Mouse (Mus musculus) lung, postnatal 4 days (tissue): ENCODE results near the gene Dusp1.

Source experiments
- DNase-seq, 2 experiments: peaks; one replicate each; pipeline ENCODE4 v3.0.0; 2021

Gene Dusp1

GRCm38 (mm10) chr17:26561651-26562181, at the start of gene Dusp1:
Dusp1 (minus strand) TSS chr17:26562128.
- no peak for DNase-seq

DNA sequence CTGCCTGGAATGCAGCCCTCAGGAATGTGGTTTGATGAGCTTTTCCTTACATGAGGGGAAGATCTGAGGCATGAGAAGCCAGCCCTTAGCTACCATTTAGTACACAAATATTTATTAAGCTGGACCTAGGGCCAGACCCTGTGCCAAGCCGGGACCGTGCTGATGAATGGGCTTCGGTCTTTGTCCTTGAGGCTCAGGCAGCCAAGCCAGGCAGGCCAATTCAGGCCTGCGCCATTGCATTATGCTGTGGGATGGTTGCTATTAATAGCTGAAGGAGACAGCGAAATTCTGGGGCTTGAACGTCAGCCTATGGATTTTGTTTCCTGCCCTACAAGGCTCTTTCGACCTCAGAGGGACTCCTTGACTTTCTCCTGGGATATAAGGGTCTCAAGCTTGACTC, 49.4 kb upstream of the Dusp1 start:
- peak; percentile 60 to 82 for DNase-seq

DNA sequence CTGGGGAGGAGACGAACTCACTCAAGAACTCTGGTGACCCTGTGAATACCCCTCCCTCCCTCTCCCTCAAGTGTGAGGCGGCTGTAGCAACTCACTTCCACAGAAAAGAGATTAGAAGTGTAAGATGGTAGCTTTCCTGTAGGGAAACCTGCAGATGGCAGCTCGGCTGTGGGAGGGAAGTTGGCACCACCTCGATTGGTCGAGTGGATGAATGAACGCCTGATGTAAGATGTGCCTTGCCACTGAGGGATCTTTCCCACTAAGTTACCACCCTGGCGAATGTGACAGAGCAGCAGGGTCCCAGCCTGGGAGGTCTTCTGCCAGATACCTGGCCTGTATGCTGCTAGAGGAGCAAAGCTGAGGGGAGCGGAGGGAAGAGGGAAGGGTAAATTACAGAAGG, 47.9 kb upstream of the Dusp1 start:
- DNase-seq, result peak in 1 of 2 experiments; percentile 19

DNA sequence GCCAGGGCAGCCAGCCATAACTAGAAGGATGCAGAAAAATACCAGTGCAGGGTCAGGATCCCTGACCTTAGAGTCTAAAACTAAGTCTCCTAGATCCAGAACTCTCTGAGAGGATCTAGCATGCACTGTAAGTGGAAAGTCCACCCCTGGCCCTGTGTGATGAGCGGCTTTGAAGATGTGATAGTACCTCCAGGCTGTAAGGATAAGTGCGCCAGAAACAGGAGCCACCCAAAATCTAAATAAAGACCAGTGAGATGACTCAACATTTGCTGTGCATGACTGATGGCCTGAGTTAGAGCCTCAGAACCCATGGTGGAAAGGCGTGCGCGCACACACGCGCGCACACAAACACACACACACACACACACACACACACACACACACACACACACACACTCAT, 46.9 kb upstream of the Dusp1 start:
- DNase-seq, result no peak

DNA sequence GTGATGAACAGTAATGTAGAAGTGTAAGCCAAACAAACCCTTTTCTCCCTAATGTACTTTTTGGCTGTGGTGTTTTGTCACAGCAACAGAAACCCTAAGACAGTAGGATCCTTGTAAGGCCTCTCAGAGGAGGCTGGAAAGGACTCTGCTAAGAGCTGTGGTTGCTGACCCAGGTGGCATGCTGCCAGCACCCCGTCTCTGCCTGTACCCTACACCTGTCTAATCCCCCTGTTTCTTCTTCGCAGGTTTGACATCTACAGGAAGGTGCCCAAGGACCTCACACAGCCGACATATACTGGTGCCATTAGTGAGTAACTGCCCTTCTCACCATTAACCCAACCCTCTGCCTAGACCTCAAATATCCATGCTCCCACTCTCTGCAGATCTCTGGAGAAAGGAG, 46.4 kb upstream of the Dusp1 start:
- no peak for DNase-seq

DNA sequence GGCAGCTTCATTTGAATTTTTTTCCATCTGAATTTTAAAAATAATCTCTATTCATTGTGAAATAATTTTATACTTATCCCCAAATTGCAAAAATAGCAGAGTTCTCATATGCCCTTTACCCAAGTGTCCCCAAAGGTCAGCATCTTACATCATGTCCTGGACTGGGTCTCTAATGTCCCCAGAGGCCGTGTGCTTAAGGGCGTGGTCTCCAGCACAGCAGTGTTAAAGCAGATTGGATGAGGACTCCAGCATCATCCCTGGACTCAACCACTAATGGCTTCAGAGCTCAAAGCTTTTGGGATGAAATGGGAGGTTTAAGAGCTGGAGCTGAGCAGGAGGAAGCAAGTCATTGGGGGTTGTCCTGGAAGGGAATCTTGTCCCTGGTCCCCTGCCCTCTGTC, 44.6 kb upstream of the Dusp1 start:
- DNase-seq, result no peak

- DNase-seq, result peak in 1 of 2 experiments; percentile 44
Measured at GRCm38 (mm10) chr17:26605636-26606035, 43.7 kb upstream of the Dusp1 start.

GRCm38 (mm10) chr17:26603311-26603710, 41.4 kb upstream of the Dusp1 start:
- no peak for DNase-seq

DNA sequence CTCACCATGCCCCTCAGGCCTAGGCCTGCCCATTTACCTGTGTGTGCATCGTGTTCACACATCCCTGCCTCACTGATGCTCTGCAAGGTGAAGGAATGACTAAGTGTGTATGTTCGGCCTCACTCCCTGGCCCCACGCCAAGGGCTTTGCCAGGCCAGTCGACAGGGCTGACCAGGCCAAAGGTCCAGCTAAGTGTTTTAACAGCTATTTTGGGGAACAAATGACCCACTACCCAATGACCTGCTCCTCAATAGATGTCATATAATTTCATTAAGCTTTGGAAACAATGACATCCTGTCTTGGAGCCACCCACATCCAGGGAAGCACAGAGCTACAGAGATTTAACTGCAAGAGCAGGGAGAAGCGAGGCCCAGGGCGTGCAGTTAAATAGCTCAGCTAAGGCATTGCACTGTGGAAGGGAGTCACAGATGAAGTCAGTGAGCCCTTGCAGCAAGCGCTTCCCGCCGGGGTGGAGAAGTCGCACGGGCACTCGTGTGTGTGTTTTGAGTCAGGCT, 40.5 kb upstream of the Dusp1 start:
- peak; percentile 76 for DNase-seq

DNA sequence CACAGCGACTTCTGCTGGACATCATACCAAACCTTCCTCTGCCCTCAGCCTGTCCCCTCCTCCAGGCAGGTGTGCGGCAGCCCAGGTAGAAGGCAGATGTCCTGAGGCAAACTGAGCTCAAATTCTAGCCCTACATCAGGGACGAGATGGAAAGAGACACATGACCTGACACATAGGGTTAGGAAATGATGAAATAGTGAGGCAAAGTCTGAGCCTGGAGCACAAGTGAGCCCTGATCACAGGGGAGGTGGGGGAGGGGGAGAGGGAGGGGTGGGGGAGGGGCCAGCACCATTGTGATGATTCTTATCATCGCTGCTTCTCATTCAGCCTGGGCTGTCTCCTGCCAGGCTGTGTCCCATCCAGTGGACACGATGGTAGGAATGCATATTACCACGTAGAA, 40.0 kb upstream of the Dusp1 start:
- DNase-seq, result no peak

DNA sequence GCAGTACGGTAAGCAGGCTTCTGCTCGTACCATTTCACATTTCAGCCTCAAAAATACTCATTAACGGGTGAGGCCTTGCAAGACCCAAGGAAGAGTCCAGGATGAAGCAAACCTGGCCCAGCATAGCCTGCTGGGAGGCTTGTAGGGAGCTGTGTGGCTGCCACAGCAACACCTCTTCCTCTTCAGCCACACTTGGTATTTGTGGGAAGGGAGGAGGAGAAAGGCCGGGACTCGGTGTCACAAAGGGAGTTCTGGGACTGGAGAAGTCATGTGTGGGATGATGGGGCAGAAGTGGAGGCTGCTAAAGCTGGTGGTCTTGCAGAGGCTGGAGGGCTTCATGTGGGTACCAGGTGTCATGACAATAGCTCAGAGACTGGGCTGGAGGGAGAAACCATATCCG, 39.6 kb upstream of the Dusp1 start:
- no peak for DNase-seq

- DNase-seq, result peak; percentile 50 to 66
Measured at GRCm38 (mm10) chr17:26600913-26601447, 39.1 kb upstream of the Dusp1 start.

DNA sequence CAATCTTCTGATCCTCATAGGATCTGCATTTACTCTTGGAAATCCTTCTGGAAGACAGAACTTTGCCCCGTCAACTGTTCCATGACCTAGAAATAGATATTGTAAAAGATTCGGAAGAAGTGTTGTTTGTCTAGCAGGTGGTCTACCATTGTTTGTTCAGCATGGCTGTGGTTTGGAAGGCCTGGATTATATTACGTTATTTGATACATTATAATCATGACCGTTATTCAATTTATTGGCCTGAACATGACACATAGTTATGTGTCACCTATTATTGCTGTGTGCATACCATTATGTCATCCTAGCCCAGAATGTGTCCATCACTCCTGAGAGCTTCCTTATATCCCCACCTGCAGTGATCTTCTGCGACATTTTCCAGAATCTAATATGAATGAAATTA, 36.9 kb upstream of the Dusp1 start:
- no peak for DNase-seq

- peak in 1 of 2 experiments; percentile 38 for DNase-seq
Measured at GRCm38 (mm10) chr17:26596856-26597481, 35.0 kb upstream of the Dusp1 start.

DNA sequence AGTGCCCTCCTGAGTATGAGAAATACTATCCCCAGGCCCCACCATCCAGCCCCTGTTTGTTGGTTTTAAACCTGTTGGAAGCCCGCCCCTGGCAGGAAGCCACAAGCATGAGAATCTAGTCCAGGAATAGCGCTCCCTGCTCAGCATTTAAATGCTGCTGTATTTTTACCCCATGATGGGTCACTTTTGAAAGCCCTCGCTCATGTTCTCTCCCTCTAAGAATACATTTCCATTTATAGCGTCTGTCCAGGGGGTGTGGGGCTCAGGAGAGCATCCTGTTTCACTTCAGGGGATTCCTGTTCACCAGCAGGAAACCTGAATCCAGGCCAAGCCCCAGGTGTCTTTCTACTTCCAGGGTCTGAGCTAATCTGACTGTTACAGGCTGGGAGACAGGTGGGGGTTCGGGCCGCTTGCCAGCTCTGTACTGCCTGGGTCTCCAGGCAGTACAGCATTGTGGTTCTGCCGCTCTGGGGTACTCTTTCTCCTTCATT, 34.3 kb upstream of the Dusp1 start:
- peak; percentile 62 to 70 for DNase-seq

DNA sequence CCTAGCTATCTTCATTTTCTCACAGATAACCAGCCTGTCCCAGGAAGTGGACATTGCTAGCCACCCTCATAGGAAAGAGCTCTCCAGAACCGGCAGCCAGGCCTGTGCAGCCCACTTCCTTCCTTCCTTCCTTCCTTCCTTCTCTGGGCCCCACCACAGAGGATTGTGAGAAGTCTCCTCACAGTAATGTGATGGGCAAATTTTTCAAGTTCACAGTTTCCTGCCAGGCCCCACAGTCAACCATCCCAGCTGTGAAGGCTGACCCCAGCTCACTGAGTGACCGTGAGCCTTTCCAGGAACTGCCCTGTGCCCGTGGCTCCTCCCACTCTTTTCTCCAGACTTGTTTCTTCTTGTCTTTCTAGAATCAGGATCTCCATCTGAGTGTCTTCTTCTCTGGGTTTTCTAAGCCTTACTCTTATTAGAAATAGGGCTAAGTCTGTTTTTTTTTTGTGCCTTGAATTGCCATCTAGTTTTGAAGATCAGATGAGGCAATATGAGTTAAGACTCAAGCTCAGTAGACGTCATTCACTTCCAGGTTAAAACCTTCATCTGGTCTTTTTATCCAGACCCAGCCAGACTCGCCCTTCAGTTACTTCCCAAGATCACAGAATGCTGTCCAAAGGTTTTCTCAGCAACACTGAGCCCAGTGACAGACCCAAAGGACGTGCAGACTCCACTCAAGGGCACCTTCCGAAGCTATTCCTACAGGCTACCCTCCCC, 33.7 kb upstream of the Dusp1 start:
- DNase-seq, result peak; percentile 43 to 74

GRCm38 (mm10) chr17:26594958-26595357, 33.0 kb upstream of the Dusp1 start:
- peak in 1 of 2 experiments; percentile 18 for DNase-seq

GRCm38 (mm10) chr17:26594171-26594570, 32.2 kb upstream of the Dusp1 start:
- peak in 1 of 2 experiments; percentile 21 for DNase-seq

GRCm38 (mm10) chr17:26593199-26593598, 31.3 kb upstream of the Dusp1 start:
- DNase-seq, result no peak

DNA sequence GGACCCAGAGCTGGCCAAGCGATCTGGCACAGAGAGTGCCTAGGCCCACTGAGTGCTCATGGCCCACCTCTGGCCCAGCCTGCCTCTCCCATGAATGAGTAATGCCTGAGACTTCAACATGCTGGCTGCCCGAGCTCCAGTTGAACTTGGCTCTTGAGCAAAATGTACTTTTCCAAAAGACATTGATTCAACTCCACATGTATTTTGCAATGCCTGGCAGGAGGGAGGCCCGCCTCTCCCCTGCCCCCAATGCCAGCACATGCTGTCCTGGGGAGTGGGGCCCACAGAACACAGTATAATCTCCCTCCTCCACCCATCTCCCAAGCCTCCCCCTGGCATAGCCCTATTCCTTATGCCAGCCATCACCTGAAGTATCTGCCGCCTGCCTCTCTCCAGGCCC, 30.6 kb upstream of the Dusp1 start:
- DNase-seq, result peak; percentile 39 to 68

GRCm38 (mm10) chr17:26587961-26588487, 26.1 kb upstream of the Dusp1 start:
- DNase-seq, result peak in 1 of 2 experiments; percentile 67

- peak; percentile 86 to 94 for DNase-seq
Measured at GRCm38 (mm10) chr17:26584558-26585136, 22.7 kb upstream of the Dusp1 start.

DNA sequence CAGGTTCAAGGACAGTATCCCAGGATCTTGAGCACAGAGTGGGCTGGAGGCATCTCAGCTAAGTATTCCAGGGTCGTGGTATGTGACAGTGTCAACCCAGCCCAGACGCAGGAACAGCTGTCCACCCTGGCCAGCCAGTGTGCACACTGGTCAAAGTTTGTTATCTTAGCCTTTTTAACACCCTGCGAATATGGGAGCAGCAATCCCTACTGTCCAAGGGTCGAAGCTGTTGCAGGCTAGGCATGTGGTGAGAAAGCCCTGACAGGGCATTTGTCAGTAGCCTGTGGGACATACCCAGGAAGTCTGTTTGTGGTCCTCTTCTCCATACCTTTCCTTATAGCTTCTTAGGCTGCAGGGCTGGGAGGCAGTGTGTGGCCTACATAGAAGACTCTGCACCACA, 22.1 kb upstream of the Dusp1 start:
- DNase-seq, result peak in 1 of 2 experiments; percentile 56
